Mouse (Mus musculus): ENCODE measurements at regions not wholly inside any gene's neighbourhood (a gene's known extent, or its start where the extent isn't known, plus 50 kb on each side); places are given as distances from the start of the nearest gene placed in this dataset.

DNA sequence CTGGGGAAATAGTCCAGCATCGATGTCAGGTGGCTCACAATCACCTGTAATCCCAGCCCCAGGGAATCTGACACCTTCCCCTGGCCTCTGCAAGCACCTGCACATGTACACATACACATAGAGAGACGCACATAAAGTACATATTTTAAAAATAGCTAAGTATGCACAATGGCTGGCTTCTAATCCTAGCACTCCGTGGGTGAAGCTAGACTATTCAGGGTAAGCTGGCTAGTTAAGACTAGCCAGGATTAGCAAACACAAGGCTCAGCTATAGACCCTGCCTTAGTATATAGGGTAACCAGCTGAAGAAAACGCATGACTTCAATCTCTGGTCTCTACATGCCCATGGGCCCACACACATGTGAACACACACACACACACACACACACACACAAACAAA lies 274.6 kb downstream of the Pdcd6ip start:
- no peaks in the 10 kb centered on the region for H3K27me3 ChIP-seq (ENCODE audit: control insufficient read depth, insufficient read depth, low read length)
- DNase-seq, result no peak
- 72% methylated on average over 4 of the region's 4 CpGs for WGBS
- no peak overlapping the region for H3K27ac ChIP-seq (ENCODE audit: insufficient read depth, low read length)
- TF ChIP-seq CTCF (IDR thresholded peaks at IDR 0.05; ENCODE audit: borderline replicate concordance, insufficient read depth, low read depth, low read length) (no peak), POLR2A (IDR thresholded peaks at IDR 0.05; ENCODE audit: borderline replicate concordance, insufficient read depth, low read length) (no peak)
- H3K4me1 ChIP-seq (ENCODE audit: control insufficient read depth, insufficient read depth, low read length), result peaks cover 17% of the 10 kb centered on the region; the same call in 1 of the 2 replicates
- no peak overlapping the region for H3K4me3 ChIP-seq (replicated peaks; ENCODE audit: insufficient read depth, low read depth, low read length)

DNA sequence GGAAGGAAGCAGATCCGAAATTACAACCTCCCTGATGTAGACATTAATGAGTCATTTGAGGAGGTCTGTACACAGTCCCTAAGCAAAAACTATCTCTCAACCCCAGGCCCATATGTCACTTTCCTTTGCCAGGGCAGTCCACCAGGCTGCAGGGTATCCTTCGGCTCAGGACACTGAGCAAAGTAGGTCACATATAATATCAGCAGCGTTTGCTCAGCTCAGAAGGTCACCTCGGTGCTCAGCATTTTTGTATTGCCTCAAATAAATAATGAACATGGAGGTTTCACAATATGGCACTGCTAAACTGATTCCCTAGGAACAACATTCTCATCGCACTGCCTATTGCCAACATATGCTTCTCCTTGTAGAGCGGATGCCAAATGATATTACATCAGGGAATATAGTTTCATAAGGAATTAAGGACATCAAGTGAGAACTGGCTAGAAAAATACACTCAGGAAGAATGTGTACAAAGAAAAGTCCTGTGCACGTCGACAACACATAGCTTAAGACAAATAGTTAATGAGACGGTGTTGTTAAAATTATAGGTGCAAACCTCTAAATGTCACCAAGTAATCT lies 275.4 kb downstream of the Pdcd6ip start:
- Histone ChIP-seq H3K4me3 (replicated peaks; ENCODE audit: insufficient read depth, low read depth, low read length) (no peak overlapping the region), H3K4me1 (ENCODE audit: control insufficient read depth, insufficient read depth, low read length) (peaks cover 17% of the 10 kb centered on the region; the same call in 1 of the 2 replicates), H3K27me3 (ENCODE audit: control insufficient read depth, insufficient read depth, low read length) (no peaks in the 10 kb centered on the region), H3K27ac (ENCODE audit: insufficient read depth, low read length) (no peak overlapping the region)
- no peak for TF ChIP-seq CTCF (IDR thresholded peaks at IDR 0.05; ENCODE audit: borderline replicate concordance, insufficient read depth, low read depth, low read length)
- no peak for TF ChIP-seq POLR2A (IDR thresholded peaks at IDR 0.05; ENCODE audit: borderline replicate concordance, insufficient read depth, low read length)
- peak; percentile 47 to 80 for DNase-seq
- 34% methylated on average over 9 of the region's 9 CpGs for WGBS

DNA sequence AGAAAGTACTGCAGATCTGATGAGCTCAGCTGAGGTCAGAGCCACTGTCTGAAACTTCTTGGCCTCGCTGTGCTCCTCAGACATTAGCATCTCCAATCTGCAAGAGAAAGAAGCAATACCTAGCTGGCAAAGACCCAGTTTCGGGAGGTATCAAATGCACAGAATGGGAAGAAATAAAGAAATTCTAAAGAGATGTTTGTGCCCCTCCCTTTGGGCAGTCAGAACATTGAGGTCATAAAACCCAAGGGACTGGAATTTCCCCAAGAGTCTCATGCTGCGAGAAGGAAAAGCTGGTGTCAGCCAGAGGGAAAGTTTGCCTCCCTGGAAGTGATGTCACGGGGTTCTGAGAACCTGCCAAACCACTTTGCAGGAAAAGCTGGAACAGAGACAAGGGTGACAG lies 277.6 kb downstream of the Pdcd6ip start:
- Histone ChIP-seq H3K4me3 (replicated peaks; ENCODE audit: insufficient read depth, low read depth, low read length) (no peak overlapping the region), H3K27me3 (ENCODE audit: control insufficient read depth, insufficient read depth, low read length) (no peaks in the 10 kb centered on the region), H3K4me1 (ENCODE audit: control insufficient read depth, insufficient read depth, low read length) (peaks cover 17% of the 10 kb centered on the region; the same call in 1 of the 2 replicates), H3K27ac (ENCODE audit: insufficient read depth, low read length) (no peak overlapping the region)
- DNase-seq, result no peak
- no peak for TF ChIP-seq CTCF (IDR thresholded peaks at IDR 0.05; ENCODE audit: borderline replicate concordance, insufficient read depth, low read depth, low read length)
- no peak for TF ChIP-seq POLR2A (IDR thresholded peaks at IDR 0.05; ENCODE audit: borderline replicate concordance, insufficient read depth, low read length)
- WGBS, result 84% methylated on average over 4 of the region's 4 CpGs

DNA sequence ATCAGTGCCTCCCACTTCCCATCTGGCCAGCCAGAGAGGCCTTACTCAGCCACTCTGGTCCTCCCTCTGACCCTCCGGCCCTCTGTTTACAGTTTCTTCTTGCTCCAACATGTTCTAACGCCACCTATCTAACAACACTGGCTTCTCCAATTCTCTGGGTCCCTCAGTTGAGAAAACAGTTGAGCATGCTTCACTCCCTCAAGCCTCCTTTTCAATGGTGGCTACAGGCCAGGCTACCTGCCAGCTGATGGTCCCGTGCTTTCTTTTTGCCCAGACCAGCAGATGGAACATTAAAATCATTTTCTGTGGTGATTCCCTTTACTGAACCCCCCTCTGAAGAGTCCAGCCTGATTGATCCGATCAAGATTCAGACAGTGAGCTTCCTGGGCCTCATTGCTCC lies 280.8 kb downstream of the Pdcd6ip start:
- TF ChIP-seq CTCF (IDR thresholded peaks at IDR 0.05; ENCODE audit: borderline replicate concordance, insufficient read depth, low read depth, low read length), result no peak
- TF ChIP-seq POLR2A (IDR thresholded peaks at IDR 0.05; ENCODE audit: borderline replicate concordance, insufficient read depth, low read length), result no peak
- no peak for DNase-seq
- H3K4me3 ChIP-seq (replicated peaks; ENCODE audit: insufficient read depth, low read depth, low read length), result no peak overlapping the region
- H3K27me3 ChIP-seq (ENCODE audit: control insufficient read depth, insufficient read depth, low read length), result no peaks in the 10 kb centered on the region
- H3K27ac ChIP-seq (ENCODE audit: insufficient read depth, low read length), result no peak overlapping the region
- H3K4me1 ChIP-seq (ENCODE audit: control insufficient read depth, insufficient read depth, low read length), result peaks cover 6% of the 10 kb centered on the region; the same call in 1 of the 2 replicates
- 60% methylated on average over 4 of the region's 4 CpGs for WGBS

DNA sequence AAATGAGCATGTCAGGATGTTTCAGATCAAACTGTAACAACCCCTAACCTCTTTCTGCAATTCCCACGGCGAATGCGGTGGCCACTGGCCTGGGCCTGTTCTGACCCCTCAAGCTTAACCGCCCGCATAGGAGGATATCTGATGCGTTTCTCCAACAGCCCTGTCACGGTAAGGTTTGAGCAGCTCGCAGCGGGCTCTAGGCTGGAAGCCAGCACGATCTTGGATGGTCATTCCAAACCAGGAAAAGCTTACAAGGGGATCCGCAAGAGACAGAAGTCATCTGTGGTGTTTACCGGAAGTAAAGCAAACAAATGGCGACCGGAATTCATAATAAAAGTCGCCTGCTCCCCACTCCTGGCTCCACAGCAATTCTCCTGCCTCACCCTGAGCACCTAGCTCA lies 281.7 kb downstream of the Pdcd6ip start:
- Histone ChIP-seq H3K27ac (ENCODE audit: insufficient read depth, low read length) (no peak overlapping the region), H3K4me3 (replicated peaks; ENCODE audit: insufficient read depth, low read depth, low read length) (no peak overlapping the region), H3K4me1 (ENCODE audit: control insufficient read depth, insufficient read depth, low read length) (no peaks in the 10 kb centered on the region), H3K27me3 (ENCODE audit: control insufficient read depth, insufficient read depth, low read length) (no peaks in the 10 kb centered on the region)
- WGBS, result 65% methylated on average over 15 of the region's 15 CpGs
- peak in 1 of 2 experiments; percentile 39 for DNase-seq
- TF ChIP-seq CTCF (IDR thresholded peaks at IDR 0.05; ENCODE audit: borderline replicate concordance, insufficient read depth, low read depth, low read length), result no peak
- no peak for TF ChIP-seq POLR2A (IDR thresholded peaks at IDR 0.05; ENCODE audit: borderline replicate concordance, insufficient read depth, low read length)

DNA sequence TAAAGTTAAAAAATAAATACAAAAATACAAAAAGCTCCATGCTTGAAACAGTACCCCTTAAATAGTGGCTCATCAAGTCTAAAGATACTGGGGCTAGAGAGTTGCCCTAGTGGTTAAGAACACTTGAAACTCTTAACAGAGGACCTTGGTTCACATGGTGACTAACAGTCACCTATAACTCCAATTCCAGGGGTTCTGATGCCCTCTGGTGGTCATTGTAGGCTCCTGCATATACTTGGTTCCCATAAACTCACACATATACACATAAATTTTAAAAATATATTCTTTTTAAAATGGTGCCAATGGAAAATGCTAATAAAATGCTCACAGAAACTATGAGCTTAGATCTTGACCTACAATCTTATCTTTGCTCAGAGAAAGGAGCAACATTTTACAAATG lies 286.4 kb downstream of the Pdcd6ip start:
- no peak for DNase-seq
- Histone ChIP-seq H3K4me3 (replicated peaks; ENCODE audit: insufficient read depth, low read depth, low read length) (no peak overlapping the region), H3K27me3 (ENCODE audit: control insufficient read depth, insufficient read depth, low read length) (no peaks in the 10 kb centered on the region), H3K4me1 (ENCODE audit: control insufficient read depth, insufficient read depth, low read length) (no peaks in the 10 kb centered on the region; the same call in 1 of the 2 replicates), H3K27ac (ENCODE audit: insufficient read depth, low read length) (no peak overlapping the region)
- no peak for TF ChIP-seq POLR2A (IDR thresholded peaks at IDR 0.05; ENCODE audit: borderline replicate concordance, insufficient read depth, low read length)
- TF ChIP-seq CTCF (IDR thresholded peaks at IDR 0.05; ENCODE audit: borderline replicate concordance, insufficient read depth, low read depth, low read length), result no peak

DNA sequence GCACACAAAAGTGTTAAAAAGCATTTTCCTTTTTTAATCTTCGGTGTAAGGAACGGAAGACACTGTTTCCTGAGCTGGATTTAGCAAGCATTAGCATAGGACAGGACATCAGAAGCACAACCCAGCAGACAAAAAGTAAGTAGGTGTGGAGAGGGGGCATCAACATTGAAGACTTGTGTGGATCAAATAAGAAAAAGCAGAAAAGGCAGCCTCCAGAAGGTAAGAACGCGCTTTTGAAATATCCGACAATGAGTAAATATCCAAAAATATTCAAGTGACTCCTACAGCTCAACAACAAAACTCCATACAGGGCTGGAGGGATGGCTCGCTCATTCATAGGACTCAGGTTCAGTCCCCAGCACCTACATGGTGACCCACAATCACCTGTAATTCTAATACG lies 286.9 kb downstream of the Pdcd6ip start:
- DNase-seq, result no peak
- TF ChIP-seq POLR2A (IDR thresholded peaks at IDR 0.05; ENCODE audit: borderline replicate concordance, insufficient read depth, low read length), result no peak
- TF ChIP-seq CTCF (IDR thresholded peaks at IDR 0.05; ENCODE audit: borderline replicate concordance, insufficient read depth, low read depth, low read length), result no peak
- Histone ChIP-seq H3K4me3 (replicated peaks; ENCODE audit: insufficient read depth, low read depth, low read length) (no peak overlapping the region), H3K4me1 (ENCODE audit: control insufficient read depth, insufficient read depth, low read length) (no peaks in the 10 kb centered on the region; the same call in 1 of the 2 replicates), H3K27me3 (ENCODE audit: control insufficient read depth, insufficient read depth, low read length) (no peaks in the 10 kb centered on the region), H3K27ac (ENCODE audit: insufficient read depth, low read length) (no peak overlapping the region)
- WGBS, result over 99% methylated on average over 7 of the region's 7 CpGs

DNA sequence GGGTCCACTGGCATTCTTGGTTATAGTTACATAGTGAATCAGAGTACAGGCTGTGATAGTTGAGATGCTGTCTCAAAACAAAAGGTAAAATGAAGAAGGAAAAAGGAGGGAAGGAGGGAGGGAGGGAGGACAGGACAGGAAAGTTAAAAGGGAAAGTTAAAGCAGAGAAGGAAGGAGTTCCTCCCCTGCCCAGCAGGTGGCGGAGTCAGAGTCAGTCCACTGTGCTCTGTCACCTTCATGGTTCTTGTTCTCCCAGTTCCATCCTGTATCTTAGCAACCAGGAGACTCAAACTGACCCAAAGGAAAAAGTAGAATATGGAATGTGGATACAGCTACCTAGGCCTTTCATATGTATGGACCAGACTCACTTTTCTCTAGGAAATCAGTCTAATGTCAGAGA lies 288.3 kb downstream of the Pdcd6ip start:
- no peak overlapping the region for H3K27ac ChIP-seq (ENCODE audit: insufficient read depth, low read length)
- no peak for DNase-seq
- WGBS, result 100% methylated on average over 1 of the region's 1 CpGs
- H3K4me1 ChIP-seq (ENCODE audit: control insufficient read depth, insufficient read depth, low read length), result no peaks in the 10 kb centered on the region; the same call in 1 of the 2 replicates
- H3K4me3 ChIP-seq (replicated peaks; ENCODE audit: insufficient read depth, low read depth, low read length), result no peak overlapping the region
- H3K27me3 ChIP-seq (ENCODE audit: control insufficient read depth, insufficient read depth, low read length), result no peaks in the 10 kb centered on the region
- TF ChIP-seq CTCF (IDR thresholded peaks at IDR 0.05; ENCODE audit: borderline replicate concordance, insufficient read depth, low read depth, low read length) (no peak), POLR2A (IDR thresholded peaks at IDR 0.05; ENCODE audit: borderline replicate concordance, insufficient read depth, low read length) (no peak)
